Mouse (Mus musculus): ENCODE measurements around the gene Rasa3. TPM values are rescaled to one million over a fixed set of nuclear protein-coding genes. Genes with fewer than 3 reads are reported as not detected.
A peak's percentile ranks its signal among the peaks of the same experiment; 100 is the strongest.

The Rasa3 gene
- polyA plus RNA-seq, 1 experiment from 2014 or later: 26.0 TPM

GRCm38 (mm10) chr8:13611702-13612101 is 65.7 kb downstream of the Rasa3 start:
- Histone ChIP-seq H3K4me2 (ENCODE audit: low read length) (no peak overlapping the region), H3K4me3 (replicated peaks; ENCODE audit: low read depth, low read length) (no peak overlapping the region), H3K9me3 (ENCODE audit: control insufficient read depth, low read length) (no peaks in the 10 kb centered on the region), H3K27ac (replicated peaks; ENCODE audit: low read depth, low read length) (no peak overlapping the region), H3K36me3 (ENCODE audit: control insufficient read depth, insufficient read depth, low read length) (0 out of 2 replicates have a peak, but pooled peaks cover 3% of the 10 kb centered on the region), H3K27me3 (ENCODE audit: control insufficient read depth, insufficient read depth, low read length) (no peaks in the 10 kb centered on the region), H3K9ac (replicated peaks; ENCODE audit: low read length) (no peak overlapping the region), H3K4me1 (ENCODE audit: control insufficient read depth, insufficient read depth, low read length) (no peaks in the 10 kb centered on the region)
- ATAC-seq (ENCODE audit: low FRiP score, low TSS enrichment) (no peak), DNase-seq (no peak)
- 91% methylated on average over 12 of the region's 12 CpGs for WGBS

GRCm38 (mm10) chr8:13609971-13610370 is 67.4 kb downstream of the Rasa3 start:
- 0 out of 2 replicates have a peak, but pooled peaks cover 3% of the 10 kb centered on the region for H3K36me3 ChIP-seq (ENCODE audit: control insufficient read depth, insufficient read depth, low read length)
- H3K9ac ChIP-seq (replicated peaks; ENCODE audit: low read length): no peak overlapping the region
- H3K9me3 ChIP-seq (ENCODE audit: control insufficient read depth, low read length): no peaks in the 10 kb centered on the region
- H3K4me2 ChIP-seq (ENCODE audit: low read length): no peak overlapping the region
- WGBS: 90% methylated on average over 5 of the region's 5 CpGs
- H3K4me3 ChIP-seq (replicated peaks; ENCODE audit: low read depth, low read length): no peak overlapping the region
- no peaks in the 10 kb centered on the region for H3K4me1 ChIP-seq (ENCODE audit: control insufficient read depth, insufficient read depth, low read length)
- ATAC-seq (ENCODE audit: low FRiP score, low TSS enrichment) (no peak), DNase-seq (no peak)
- H3K27ac ChIP-seq (replicated peaks; ENCODE audit: low read depth, low read length): no peak overlapping the region
- no peaks in the 10 kb centered on the region for H3K27me3 ChIP-seq (ENCODE audit: control insufficient read depth, insufficient read depth, low read length)

- Histone ChIP-seq H3K4me1 (ENCODE audit: control insufficient read depth, insufficient read depth, low read length) (no peaks in the 10 kb centered on the region), H3K9ac (replicated peaks; ENCODE audit: low read length) (no peak overlapping the region), H3K36me3 (ENCODE audit: control insufficient read depth, insufficient read depth, low read length) (0 out of 2 replicates have a peak, but pooled peaks cover 3% of the 10 kb centered on the region), H3K4me2 (ENCODE audit: low read length) (no peak overlapping the region), H3K27me3 (ENCODE audit: control insufficient read depth, insufficient read depth, low read length) (no peaks in the 10 kb centered on the region), H3K9me3 (ENCODE audit: control insufficient read depth, low read length) (no peaks in the 10 kb centered on the region), H3K27ac (replicated peaks; ENCODE audit: low read depth, low read length) (no peak overlapping the region), H3K4me3 (replicated peaks; ENCODE audit: low read depth, low read length) (no peak overlapping the region)
- DNase-seq (no peak), ATAC-seq (ENCODE audit: low FRiP score, low TSS enrichment) (no peak)
- WGBS: 92% methylated on average over 6 of the region's 6 CpGs
Observed at GRCm38 (mm10) chr8:13608946-13609345, 68.5 kb downstream of the Rasa3 start.

- DNase-seq (no peak), ATAC-seq (ENCODE audit: low FRiP score, low TSS enrichment) (no peak)
- no peak overlapping the region for H3K9ac ChIP-seq (replicated peaks; ENCODE audit: low read length)
- no peak overlapping the region for H3K4me3 ChIP-seq (replicated peaks; ENCODE audit: low read depth, low read length)
- H3K4me1 ChIP-seq (ENCODE audit: control insufficient read depth, insufficient read depth, low read length): no peaks in the 10 kb centered on the region
- H3K9me3 ChIP-seq (ENCODE audit: control insufficient read depth, low read length): no peaks in the 10 kb centered on the region
- no peak overlapping the region for H3K27ac ChIP-seq (replicated peaks; ENCODE audit: low read depth, low read length)
- WGBS: 90% methylated on average over 7 of the region's 7 CpGs
- H3K4me2 ChIP-seq (ENCODE audit: low read length): no peak overlapping the region
- no peaks in the 10 kb centered on the region for H3K27me3 ChIP-seq (ENCODE audit: control insufficient read depth, insufficient read depth, low read length)
- no peaks in the 10 kb centered on the region for H3K36me3 ChIP-seq (ENCODE audit: control insufficient read depth, insufficient read depth, low read length)
Observed at GRCm38 (mm10) chr8:13605920-13606480, 71.4 kb downstream of the Rasa3 start.

GRCm38 (mm10) chr8:13602621-13603020 is 74.8 kb downstream of the Rasa3 start:
- H3K4me3 ChIP-seq (replicated peaks; ENCODE audit: low read depth, low read length): no peak overlapping the region
- no peaks in the 10 kb centered on the region for H3K27me3 ChIP-seq (ENCODE audit: control insufficient read depth, insufficient read depth, low read length)
- no peaks in the 10 kb centered on the region for H3K9me3 ChIP-seq (ENCODE audit: control insufficient read depth, low read length)
- H3K36me3 ChIP-seq (ENCODE audit: control insufficient read depth, insufficient read depth, low read length): no peaks in the 10 kb centered on the region
- no peak overlapping the region for H3K27ac ChIP-seq (replicated peaks; ENCODE audit: low read depth, low read length)
- WGBS: 53% methylated on average over 8 of the region's 8 CpGs
- DNase-seq (peak; percentile 71), ATAC-seq (ENCODE audit: low FRiP score, low TSS enrichment) (no peak)
- no peaks in the 10 kb centered on the region for H3K4me1 ChIP-seq (ENCODE audit: control insufficient read depth, insufficient read depth, low read length)
- H3K4me2 ChIP-seq (ENCODE audit: low read length): no peak overlapping the region
- H3K9ac ChIP-seq (replicated peaks; ENCODE audit: low read length): no peak overlapping the region

GRCm38 (mm10) chr8:13601166-13601565 is 76.2 kb downstream of the Rasa3 start:
- Histone ChIP-seq H3K9me3 (ENCODE audit: control insufficient read depth, low read length) (no peaks in the 10 kb centered on the region), H3K4me2 (ENCODE audit: low read length) (no peak overlapping the region), H3K9ac (replicated peaks; ENCODE audit: low read length) (no peak overlapping the region), H3K27me3 (ENCODE audit: control insufficient read depth, insufficient read depth, low read length) (no peaks in the 10 kb centered on the region), H3K36me3 (ENCODE audit: control insufficient read depth, insufficient read depth, low read length) (peaks cover 7% of the 10 kb centered on the region; the same call in 1 of the 2 replicates), H3K27ac (replicated peaks; ENCODE audit: low read depth, low read length) (no peak overlapping the region), H3K4me3 (replicated peaks; ENCODE audit: low read depth, low read length) (no peak overlapping the region), H3K4me1 (ENCODE audit: control insufficient read depth, insufficient read depth, low read length) (no peaks in the 10 kb centered on the region)
- no peak for DNase-seq
- 91% methylated on average over 11 of the region's 11 CpGs for WGBS
- no peak for ATAC-seq (ENCODE audit: low FRiP score, low TSS enrichment)

- ATAC-seq (ENCODE audit: low FRiP score, low TSS enrichment): no peak
- Histone ChIP-seq H3K4me2 (ENCODE audit: low read length) (no peak overlapping the region), H3K9me3 (ENCODE audit: control insufficient read depth, low read length) (no peaks in the 10 kb centered on the region), H3K27ac (replicated peaks; ENCODE audit: low read depth, low read length) (no peak overlapping the region), H3K27me3 (ENCODE audit: control insufficient read depth, insufficient read depth, low read length) (no peaks in the 10 kb centered on the region), H3K9ac (replicated peaks; ENCODE audit: low read length) (no peak overlapping the region), H3K36me3 (ENCODE audit: control insufficient read depth, insufficient read depth, low read length) (peaks cover 7% of the 10 kb centered on the region; the same call in 1 of the 2 replicates), H3K4me3 (replicated peaks; ENCODE audit: low read depth, low read length) (no peak overlapping the region), H3K4me1 (ENCODE audit: control insufficient read depth, insufficient read depth, low read length) (no peaks in the 10 kb centered on the region)
- DNase-seq: no peak
- WGBS: 86% methylated on average over 10 of the region's 10 CpGs
Observed at GRCm38 (mm10) chr8:13600716-13601115, 76.7 kb downstream of the Rasa3 start.

- Histone ChIP-seq H3K36me3 (ENCODE audit: control insufficient read depth, insufficient read depth, low read length) (peaks cover 7% of the 10 kb centered on the region; the same call in 1 of the 2 replicates), H3K27me3 (ENCODE audit: control insufficient read depth, insufficient read depth, low read length) (no peaks in the 10 kb centered on the region), H3K9me3 (ENCODE audit: control insufficient read depth, low read length) (no peaks in the 10 kb centered on the region), H3K9ac (replicated peaks; ENCODE audit: low read length) (no peak overlapping the region), H3K4me2 (ENCODE audit: low read length) (no peak overlapping the region), H3K27ac (replicated peaks; ENCODE audit: low read depth, low read length) (no peak overlapping the region), H3K4me1 (ENCODE audit: control insufficient read depth, insufficient read depth, low read length) (no peaks in the 10 kb centered on the region), H3K4me3 (replicated peaks; ENCODE audit: low read depth, low read length) (no peak overlapping the region)
- DNase-seq (no peak), ATAC-seq (ENCODE audit: low FRiP score, low TSS enrichment) (no peak)
- 85% methylated on average over 7 of the region's 7 CpGs for WGBS
Observed at GRCm38 (mm10) chr8:13600204-13600603, 77.2 kb downstream of the Rasa3 start.

GRCm38 (mm10) chr8:13597777-13598176 is 79.6 kb downstream of the Rasa3 start:
- no peak overlapping the region for H3K4me3 ChIP-seq (replicated peaks; ENCODE audit: low read depth, low read length)
- H3K9me3 ChIP-seq (ENCODE audit: control insufficient read depth, low read length): no peaks in the 10 kb centered on the region
- H3K27me3 ChIP-seq (ENCODE audit: control insufficient read depth, insufficient read depth, low read length): no peaks in the 10 kb centered on the region
- peaks cover 10% of the 10 kb centered on the region; the same call in 1 of the 2 replicates for H3K36me3 ChIP-seq (ENCODE audit: control insufficient read depth, insufficient read depth, low read length)
- no peaks in the 10 kb centered on the region for H3K4me1 ChIP-seq (ENCODE audit: control insufficient read depth, insufficient read depth, low read length)
- H3K27ac ChIP-seq (replicated peaks; ENCODE audit: low read depth, low read length): no peak overlapping the region
- no peak for DNase-seq
- no peak overlapping the region for H3K9ac ChIP-seq (replicated peaks; ENCODE audit: low read length)
- H3K4me2 ChIP-seq (ENCODE audit: low read length): no peak overlapping the region
- 93% methylated on average over 6 of the region's 6 CpGs for WGBS
- no peak for ATAC-seq (ENCODE audit: low FRiP score, low TSS enrichment)

Data from midbrain, embryonic 14.5 days (tissue).